Mouse (Mus musculus): ENCODE results near the gene Rtcb.

- TF ChIP-seq CTCF (IDR thresholded peaks at IDR 0.05; ENCODE audit: low read depth, low read length) (no peak), GATA1 (IDR thresholded peaks at IDR 0.05; ENCODE audit: borderline replicate concordance, low read length) (no peak), TAL1 (conservative IDR thresholded peaks at IDR 0.05; ENCODE audit: low read depth, low read length) (no peak), POLR2AphosphoS5 (IDR thresholded peaks at IDR 0.05; ENCODE audit: insufficient replicate concordance, low read depth, low read length) (no peak), GATA2 (IDR thresholded peaks at IDR 0.05; ENCODE audit: borderline replicate concordance, low read depth, low read length) (no peak)
These were observed 678 bp downstream of the Rtcb start for GRCm38 (mm10) chr10:85956871-85957419.
